8 mouse cellular contexts compared by ENCODE assay signal in the genomic region with DNA sequence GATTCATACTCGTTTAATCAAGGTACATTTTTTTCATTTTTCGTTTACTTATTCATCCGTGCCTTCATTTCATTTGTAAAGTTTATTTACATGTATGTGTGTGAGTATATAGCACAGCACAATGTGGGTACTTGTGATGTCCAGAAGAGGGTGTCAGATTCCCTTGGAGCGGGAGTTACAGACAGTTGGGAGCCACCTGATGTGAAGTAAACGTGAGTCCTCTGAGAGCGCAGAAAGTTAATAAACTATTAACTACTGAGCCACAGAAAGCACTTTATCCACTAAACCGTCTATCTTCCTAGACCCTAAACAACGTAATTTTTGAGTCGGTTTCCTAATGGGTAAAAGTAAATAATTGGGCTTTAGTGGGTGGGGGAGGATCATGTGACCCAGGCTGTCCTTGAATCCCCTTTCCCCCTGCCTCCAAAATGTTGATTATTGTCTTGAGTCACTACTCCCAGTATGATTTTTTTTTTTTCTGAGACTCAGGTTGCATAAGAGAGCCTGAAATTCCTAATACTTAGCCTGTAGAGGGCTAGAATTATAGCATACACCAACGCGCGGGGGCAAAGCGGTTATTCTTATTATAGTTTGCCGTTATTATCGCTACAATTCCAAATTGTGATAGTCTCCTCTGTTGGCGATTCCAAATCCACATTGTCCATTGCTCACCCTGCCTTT. TPM values are rescaled to one million over a fixed set of nuclear protein-coding genes. Genes with fewer than 3 reads are reported as not detected.
DNase-seq lines count a peak whose midpoint lies in the region; ATAC-seq and TF ChIP-seq lines count a peak whose summit lies in the region.

No protein-coding gene starts in this region.

- H3K9ac ChIP-seq in limb, embryonic 13.5 days, result peak overlapping the region; percentile 62

- H3K36me3 ChIP-seq in limb, embryonic 13.5 days, result no peaks in the 10 kb centered on the region

- WGBS in cerebellum, adult 2 months, result 22% methylated on average over 16 of the region's 16 CpGs
- WGBS in limb, embryonic 13.5 days, result 22% methylated on average over 16 of the region's 16 CpGs

- H3K4me2 ChIP-seq in limb, embryonic 13.5 days (replicated peaks), result peak overlapping the region; percentile 82

- H3K27me3 ChIP-seq in cerebellum, adult 2 months (ENCODE audit: control insufficient read depth, insufficient read depth, low read length), result no peaks in the 10 kb centered on the region
- no peaks in the 10 kb centered on the region for H3K27me3 ChIP-seq in limb, embryonic 13.5 days

- DNase-seq in cerebellum, adult 2 months, result no peak
- no peak for DNase-seq in cerebellum, postnatal 36 days
- peak; percentile 49 for DNase-seq in A20 (ENCODE audit: low read depth, low spot score)
- DNase-seq in adrenal gland, postnatal 10 days, result no peak
- no peak for DNase-seq in yolk sac, embryonic 10.5 days (ENCODE audit: low spot score)
- no peak for DNase-seq in spleen, adult 12 weeks (ENCODE audit: low spot score)

- 0 out of 2 replicates have a peak, but pooled peaks have one; percentile 16 for TF ChIP-seq CTCF in cerebellum, adult 2 months (IDR thresholded peaks at IDR 0.05; ENCODE audit: borderline replicate concordance, insufficient read depth, low read depth, low read length)

- H3K4me1 ChIP-seq in cerebellum, adult 2 months (ENCODE audit: control insufficient read depth, insufficient read depth, low read length), result peaks cover 16% of the 10 kb centered on the region
- H3K4me1 ChIP-seq in limb, embryonic 13.5 days, result peaks cover 18% of the 10 kb centered on the region

- no peaks in the 10 kb centered on the region for H3K9me3 ChIP-seq in limb, embryonic 13.5 days

- peak overlapping the region; percentile 58 for H3K4me3 ChIP-seq in cerebellum, adult 2 months (replicated peaks; ENCODE audit: insufficient read depth, low read depth, low read length)
- peak overlapping the region; percentile 90 for H3K4me3 ChIP-seq in limb, embryonic 13.5 days

- peak overlapping the region; percentile 91 for H3K27ac ChIP-seq in cerebellum, adult 2 months (ENCODE audit: insufficient read depth, low read length)
- H3K27ac ChIP-seq in limb, embryonic 13.5 days, result 0 out of 2 replicates have a peak overlapping the region, but pooled peaks have one; percentile 58

- TF ChIP-seq POLR2A in cerebellum, adult 2 months (IDR thresholded peaks at IDR 0.05; ENCODE audit: borderline replicate concordance, insufficient read depth, low read length), result no peak

- ATAC-seq in erythroid progenitor cell, adult 5-6 weeks (replicated peaks; ENCODE audit: low FRiP score, poor library complexity, severe bottlenecking), result 0 out of 2 replicates have a peak, but pooled peaks have one; percentile 4
- peak; percentile 60; the same call in 1 of the 2 replicates for ATAC-seq in limb, embryonic 13.5 days (ENCODE audit: low FRiP score, low read depth)

RNA-seq across cellular contexts. Expression of a gene that starts 0.6 kb away (rescaled TPM):
- polyA plus RNA-seq in cerebellum, adult 2 months (2012; rRNA removed), result 554 and 607 TPM in 2 replicates
- 138 and 226 TPM in 2 replicates for total RNA-seq in erythroid progenitor cell, adult 5-6 weeks (2015; ENCODE audit: low replicate concordance)
- 34.4 and 38.2 TPM in 2 replicates for total RNA-seq in erythroid progenitor cell, adult 5-6 weeks (2017; ENCODE audit: low replicate concordance)
- 495 and 497 TPM in 2 replicates for polyA plus RNA-seq in limb, embryonic 13.5 days (2015; fragmentation: Nextera tagmentation; extraction: Ambion mirVana)
- total RNA-seq in adrenal gland, postnatal 10 days (2021), result 1,000 to 10,000 TPM; 1,277 to 1,442 TPM

RNA-seq across cellular contexts. Expression of a gene that starts 16.7 kb away (rescaled TPM):
- 8.0 and 11.1 TPM in 2 replicates for polyA plus RNA-seq in cerebellum, adult 2 months (2012; rRNA removed)
- total RNA-seq in erythroid progenitor cell, adult 5-6 weeks (2015; ENCODE audit: low replicate concordance), result not detected in 2 replicates
- total RNA-seq in erythroid progenitor cell, adult 5-6 weeks (2017; ENCODE audit: low replicate concordance), result not detected in 2 replicates
- polyA plus RNA-seq in limb, embryonic 13.5 days (2015; fragmentation: Nextera tagmentation; extraction: Ambion mirVana), result 0.87 and 1.9 TPM in 2 replicates
- 1 to 10 TPM; 1.8 to 3.6 TPM for total RNA-seq in adrenal gland, postnatal 10 days (2021)

RNA-seq across cellular contexts. Expression of a gene that starts 16.8 kb away (rescaled TPM):
- polyA plus RNA-seq in cerebellum, adult 2 months (2012; rRNA removed), result 10.9 and 11.0 TPM in 2 replicates
- 2.9 and 5.0 TPM in 2 replicates for total RNA-seq in erythroid progenitor cell, adult 5-6 weeks (2015; ENCODE audit: low replicate concordance)
- total RNA-seq in erythroid progenitor cell, adult 5-6 weeks (2017; ENCODE audit: low replicate concordance), result 3.5 and 5.9 TPM in 2 replicates
- polyA plus RNA-seq in limb, embryonic 13.5 days (2015; fragmentation: Nextera tagmentation; extraction: Ambion mirVana), result 24.2 and 26.8 TPM in 2 replicates
- total RNA-seq in adrenal gland, postnatal 10 days (2021), result 10 to 100 TPM; 19.6 to 23.4 TPM

RNA-seq across cellular contexts. Expression of a gene that starts 32.0 kb away (rescaled TPM):
- polyA plus RNA-seq in cerebellum, adult 2 months (2012; rRNA removed), result 86.5 and 95.1 TPM in 2 replicates
- 1.7 and 4.0 TPM in 2 replicates for total RNA-seq in erythroid progenitor cell, adult 5-6 weeks (2015; ENCODE audit: low replicate concordance)
- 0.26 and 1.4 TPM in 2 replicates for total RNA-seq in erythroid progenitor cell, adult 5-6 weeks (2017; ENCODE audit: low replicate concordance)
- polyA plus RNA-seq in limb, embryonic 13.5 days (2015; fragmentation: Nextera tagmentation; extraction: Ambion mirVana), result 56.3 and 58.8 TPM in 2 replicates
- 10 to 100 TPM; 31.1 to 47.1 TPM for total RNA-seq in adrenal gland, postnatal 10 days (2021)

RNA-seq across cellular contexts. Expression of a gene that starts 40.2 kb away (rescaled TPM):
- polyA plus RNA-seq in cerebellum, adult 2 months (2012; rRNA removed), result 35.5 and 38.8 TPM in 2 replicates
- total RNA-seq in erythroid progenitor cell, adult 5-6 weeks (2015; ENCODE audit: low replicate concordance), result 23.8 and 28.1 TPM in 2 replicates
- 10.0 and 12.1 TPM in 2 replicates for total RNA-seq in erythroid progenitor cell, adult 5-6 weeks (2017; ENCODE audit: low replicate concordance)
- polyA plus RNA-seq in limb, embryonic 13.5 days (2015; fragmentation: Nextera tagmentation; extraction: Ambion mirVana), result 67.1 and 69.1 TPM in 2 replicates
- 10 to 100 TPM; 42.9 to 48.5 TPM for total RNA-seq in adrenal gland, postnatal 10 days (2021)

Comparison
In these comparisons a context has a peak if more than half of its experiments do, and no peak if none do; other contexts are left out.
1. RNA of a gene that starts 0.6 kb away (total RNA-seq): 1,277 to 1,442 TPM in adrenal gland, postnatal 10 days; 34.4 to 226 TPM in erythroid progenitor cell, adult 5-6 weeks; every median in the first group is over 4 times any median in the second.